Mouse (Mus musculus) layer of hippocampus, adult 11-12 months (tissue): Measurements from ENCODE around the gene Atg2a.

Experiments
- DNase-seq: peaks from one replicate; pipeline ENCODE4 v3.0.0; 2022; ENCODE audit warnings: low spot score

The Atg2a gene

DNA sequence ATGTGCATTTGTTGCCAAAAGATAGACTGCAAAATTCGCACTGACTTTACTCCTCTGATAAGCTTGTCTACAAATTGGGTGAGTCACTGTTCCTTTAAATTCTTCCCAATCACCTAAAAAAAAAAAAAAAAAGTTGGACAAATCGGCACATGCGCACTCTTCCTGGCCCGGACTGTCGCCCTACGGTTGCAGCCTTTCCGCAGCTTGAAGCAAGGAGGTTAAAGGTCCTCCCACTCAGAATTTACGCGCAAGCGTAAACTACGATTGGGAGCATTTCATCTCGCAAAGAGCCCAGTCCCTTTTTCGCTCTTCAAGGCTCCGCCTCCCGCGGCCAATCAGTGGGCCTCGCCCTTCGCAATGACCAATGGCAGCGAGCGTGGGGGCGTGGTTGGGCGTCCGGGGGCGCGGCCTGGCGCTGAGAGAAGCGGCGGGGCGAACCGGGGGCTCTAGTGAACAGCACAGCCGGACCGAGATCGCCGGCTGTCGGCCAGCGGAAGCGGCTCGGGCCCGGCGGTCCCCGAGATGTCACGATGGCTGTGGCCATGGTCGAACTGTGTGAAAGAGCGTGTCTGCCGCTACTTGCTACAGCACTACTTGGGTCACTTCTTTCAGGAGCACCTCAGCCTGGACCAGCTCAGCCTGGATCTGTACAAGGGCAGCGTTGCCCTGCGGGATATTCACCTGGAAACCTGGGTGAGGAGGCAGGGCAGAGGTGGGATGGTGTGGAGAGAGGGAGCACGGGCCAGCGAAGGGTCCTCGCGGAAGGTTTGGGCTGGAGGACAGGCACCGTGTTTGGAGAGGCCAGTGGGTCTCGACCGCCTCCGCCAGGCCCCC is at the start of gene Atg2a:
Gene Atg2a, plus strand, starts transcription at position 395 of the 834 bp plus-strand sequence.
- DNase-seq = peak; percentile 98

DNA sequence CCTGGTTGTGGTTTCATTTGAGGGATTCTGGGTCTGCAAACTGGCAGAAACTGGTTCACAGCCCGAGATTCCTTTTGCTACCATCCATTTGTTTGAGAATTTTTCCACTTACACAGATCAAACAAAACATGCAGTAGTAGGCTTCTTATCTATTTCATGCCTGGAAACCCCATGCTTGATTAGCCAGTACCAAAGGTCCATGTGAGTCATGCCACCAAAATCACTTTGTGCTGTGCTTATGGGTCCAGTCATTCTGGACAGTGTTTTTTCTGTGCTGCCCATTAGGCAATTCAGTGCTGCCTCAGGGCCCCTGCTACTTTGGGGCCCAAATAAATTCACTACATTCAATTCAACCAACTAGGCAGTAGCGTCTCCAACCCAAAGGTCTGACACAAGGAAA is 37.2 kb upstream of the Atg2a start:
- DNase-seq = no peak

DNA sequence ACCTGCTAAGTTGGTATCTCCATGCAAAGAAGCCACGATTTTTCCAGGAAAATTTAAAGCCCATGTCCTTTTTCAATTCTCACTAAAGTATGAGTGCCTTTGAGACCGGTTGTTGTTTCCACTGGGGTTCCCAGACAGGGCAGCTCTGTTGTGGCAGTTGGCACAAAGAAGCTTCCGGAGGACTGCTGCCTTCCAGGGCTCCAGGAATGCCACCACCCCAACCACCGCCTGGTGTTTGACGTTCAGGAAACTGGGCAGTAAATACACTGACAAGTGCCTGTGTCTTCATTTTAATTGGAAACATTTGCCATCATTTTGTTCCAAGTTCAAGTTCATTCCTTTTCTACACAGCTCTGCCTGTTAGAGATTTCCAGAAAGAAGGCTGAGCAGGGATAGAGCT is 34.8 kb upstream of the Atg2a start:
- DNase-seq = no peak

DNA sequence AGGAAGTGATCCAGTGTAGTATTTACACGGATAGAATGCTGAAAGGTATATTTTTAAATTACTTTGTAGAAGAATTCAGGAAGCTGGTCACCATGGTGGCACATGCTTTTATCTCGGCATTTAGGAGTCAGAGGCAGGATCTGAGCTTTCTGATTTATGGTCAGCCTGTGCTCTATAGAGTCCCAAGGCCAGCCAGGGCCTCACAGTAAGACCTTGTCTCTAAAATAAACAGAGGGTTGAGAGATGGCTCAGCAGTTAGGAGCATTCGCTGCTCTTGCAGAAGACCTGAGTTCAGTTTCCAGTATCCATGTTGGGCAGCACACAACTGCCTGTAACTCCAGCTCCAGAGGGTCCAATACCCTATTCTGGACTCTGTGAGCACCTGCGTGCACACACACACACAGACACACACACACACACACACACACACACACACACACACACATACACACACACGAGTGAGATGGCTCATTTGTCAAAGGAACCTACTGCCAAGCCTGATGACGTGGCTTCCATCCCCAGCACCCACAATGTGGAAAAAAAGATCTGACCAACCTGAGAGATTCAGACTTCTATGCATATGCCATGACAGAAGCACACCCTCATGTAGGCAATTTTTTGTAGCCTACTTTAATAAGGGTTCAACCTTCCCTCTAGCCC is 25.3 kb upstream of the Atg2a start:
- no peak for DNase-seq

DNA sequence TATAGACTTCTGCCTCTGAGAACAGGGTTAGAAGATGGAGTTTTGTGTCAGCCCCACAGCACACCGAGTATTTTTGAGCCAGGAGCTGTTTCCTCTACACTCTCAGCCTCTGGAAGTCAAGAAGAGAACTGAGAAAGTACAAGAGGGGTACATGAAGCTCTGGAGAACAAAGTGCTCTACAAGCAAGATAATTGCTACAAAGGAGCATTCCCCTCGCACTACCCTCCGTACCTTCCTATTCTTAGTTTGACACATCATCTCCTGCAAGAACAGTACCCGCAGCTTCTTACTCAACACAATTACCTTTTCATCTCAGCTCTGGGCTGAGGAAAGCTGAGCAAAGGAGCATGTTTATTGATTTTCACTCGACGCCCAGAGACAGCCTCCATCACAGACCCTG is 22.9 kb upstream of the Atg2a start:
- DNase-seq = no peak

DNA sequence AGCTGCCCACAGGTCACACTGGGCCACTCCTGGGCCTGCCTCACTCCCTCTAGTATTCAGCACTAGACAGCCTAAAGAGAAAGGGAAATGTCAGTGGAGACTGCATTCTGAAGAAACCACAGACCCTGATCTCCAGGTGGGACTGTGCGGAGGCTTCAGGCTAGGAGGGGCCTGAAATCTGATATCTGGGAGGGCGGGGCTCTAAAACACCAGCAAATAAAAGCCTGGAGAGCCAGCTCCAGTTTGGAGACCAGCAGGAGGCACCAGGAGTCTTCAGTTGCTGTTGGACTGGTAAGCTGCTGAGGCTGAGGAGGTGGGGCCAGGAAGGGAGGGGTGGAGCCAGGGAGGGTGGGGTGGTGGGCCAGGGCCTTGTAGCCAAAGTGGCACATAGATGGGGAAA is 15.3 kb upstream of the Atg2a start, which contains the start of gene Gpha2:
Gene Gpha2, plus strand, starts transcription at position 246 of the 400 bp plus-strand sequence.
- DNase-seq = no peak

DNA sequence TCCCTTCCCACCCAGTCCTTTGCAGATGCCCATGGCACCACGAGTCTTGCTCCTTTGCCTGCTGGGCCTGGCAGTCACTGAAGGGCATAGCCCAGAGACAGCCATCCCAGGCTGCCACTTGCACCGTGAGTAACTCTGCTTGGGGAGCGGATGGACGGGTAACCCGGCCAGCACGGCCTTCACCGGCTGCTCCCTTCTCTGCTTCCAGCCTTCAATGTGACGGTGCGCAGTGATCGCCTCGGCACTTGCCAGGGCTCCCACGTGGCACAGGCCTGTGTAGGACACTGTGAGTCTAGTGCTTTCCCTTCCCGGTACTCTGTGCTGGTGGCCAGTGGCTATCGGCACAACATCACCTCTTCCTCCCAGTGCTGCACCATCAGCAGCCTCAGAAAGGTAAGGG is 14.7 kb upstream of the Atg2a start:
- DNase-seq = no peak

DNA sequence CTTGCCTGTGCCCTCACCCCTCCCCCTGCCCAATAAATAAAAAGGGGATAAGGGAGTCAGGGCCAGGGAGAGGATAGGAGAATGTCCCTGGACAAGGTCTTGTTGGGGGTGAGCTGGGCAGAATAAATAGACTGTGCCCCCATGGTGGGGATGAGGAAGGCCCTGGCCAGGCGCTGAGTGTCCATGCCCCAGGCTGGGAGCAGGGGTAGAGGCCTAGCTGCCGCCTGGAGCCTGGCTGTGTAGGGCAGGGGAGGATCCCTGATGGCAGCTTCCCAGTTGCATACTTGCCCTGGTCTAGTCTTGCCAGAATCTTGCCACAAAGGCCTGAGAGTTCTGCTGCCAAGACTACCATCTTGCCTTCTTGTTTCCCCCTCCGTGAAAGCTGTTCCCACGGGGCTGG is 13.6 kb upstream of the Atg2a start:
- DNase-seq = no peak

DNA sequence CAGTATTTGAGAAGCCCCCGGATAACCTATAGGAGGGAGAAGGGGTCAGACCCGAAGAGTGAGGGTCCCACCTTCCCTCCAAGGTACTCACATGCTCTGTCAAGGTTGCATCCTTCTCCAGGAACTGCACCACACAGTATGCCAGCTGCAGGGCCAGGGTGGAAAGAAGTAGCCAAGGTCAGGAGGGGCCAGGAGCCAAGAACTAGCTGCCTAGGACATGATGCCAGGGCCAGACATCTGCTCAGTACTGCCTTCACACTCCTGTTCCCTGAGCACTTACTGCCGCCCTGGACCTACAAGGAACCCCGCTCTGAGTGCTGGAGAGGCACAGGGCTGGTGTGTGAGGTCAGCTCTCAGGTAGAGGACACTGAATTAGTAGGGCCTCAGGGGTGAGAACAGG is 11.1 kb upstream of the Atg2a start:
- no peak for DNase-seq

DNA sequence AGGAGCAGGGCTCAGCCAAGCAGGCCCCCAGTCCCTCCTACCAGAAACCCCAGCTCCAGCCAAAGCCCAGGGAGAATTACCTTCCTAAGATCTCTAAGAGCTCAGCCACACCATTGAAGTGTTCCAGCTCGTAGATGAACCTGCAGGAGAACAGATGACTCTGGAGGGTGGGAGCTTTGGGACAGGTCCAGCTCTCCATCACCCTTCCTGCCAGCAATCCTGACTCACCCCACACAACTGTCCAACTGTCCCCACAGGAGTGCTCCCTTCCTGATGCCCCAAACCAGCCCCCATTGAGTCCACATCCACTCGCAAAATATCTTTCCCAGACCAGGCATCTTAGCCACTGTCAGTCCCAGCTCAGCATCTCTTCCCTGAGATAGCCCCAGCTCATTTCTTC is 10.4 kb upstream of the Atg2a start:
- no peak for DNase-seq

DNA sequence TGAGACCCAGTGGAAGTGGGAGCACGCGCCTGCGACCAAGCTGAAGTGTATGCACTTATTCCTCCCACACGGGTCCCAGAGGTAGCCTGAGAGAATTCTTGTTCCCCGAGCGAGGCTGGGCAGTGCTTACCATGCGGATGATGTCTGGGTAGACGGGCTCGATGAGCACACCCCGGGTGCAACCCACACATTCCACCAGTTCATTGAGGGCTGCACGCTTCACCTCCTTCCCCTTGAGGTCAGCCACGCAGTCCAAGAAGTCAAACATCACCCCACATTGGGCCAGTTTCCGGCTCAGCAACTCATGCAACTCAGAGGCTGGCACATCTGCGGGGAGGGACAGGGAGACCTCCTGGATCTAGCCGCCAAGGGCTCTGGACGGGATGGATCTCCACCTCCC is 7.8 kb upstream of the Atg2a start:
- DNase-seq = no peak

DNA sequence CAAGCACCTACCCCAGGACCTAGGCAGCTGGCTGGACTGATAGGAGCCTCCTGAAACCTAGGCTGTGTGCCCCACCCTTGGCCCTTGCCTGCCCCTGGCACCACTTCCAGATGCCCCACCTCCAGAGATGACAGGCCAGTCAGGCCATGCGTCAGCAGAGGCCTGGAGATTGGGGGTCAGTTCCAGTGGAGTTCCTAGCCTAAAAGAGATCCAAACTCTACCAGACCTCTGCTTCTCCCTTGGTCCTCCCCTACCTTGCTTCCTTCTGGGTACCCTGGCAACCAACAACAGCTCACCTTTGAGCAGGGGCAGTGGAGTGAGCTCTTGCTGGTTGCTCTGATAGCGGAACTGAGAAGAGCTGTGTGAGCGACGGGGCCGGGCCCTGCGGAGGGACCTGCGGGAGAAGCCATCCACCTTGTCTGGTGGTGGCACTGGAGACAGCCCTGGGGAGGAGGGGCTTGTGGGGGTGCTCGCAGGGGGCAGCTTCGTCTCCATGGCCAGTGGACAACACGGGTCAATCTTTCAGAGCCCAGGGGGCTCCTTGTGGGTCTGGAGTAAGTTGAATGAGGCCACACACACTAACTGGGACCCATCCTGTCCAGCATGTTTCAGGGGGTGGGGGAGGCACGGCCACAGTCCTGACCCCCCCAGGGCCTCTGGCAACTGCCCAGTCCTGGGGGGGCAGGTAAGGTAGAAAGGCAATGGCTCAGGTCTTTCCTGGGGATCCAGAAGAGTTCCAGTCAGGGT is 7.0 kb upstream of the Atg2a start:
- DNase-seq = no peak

DNA sequence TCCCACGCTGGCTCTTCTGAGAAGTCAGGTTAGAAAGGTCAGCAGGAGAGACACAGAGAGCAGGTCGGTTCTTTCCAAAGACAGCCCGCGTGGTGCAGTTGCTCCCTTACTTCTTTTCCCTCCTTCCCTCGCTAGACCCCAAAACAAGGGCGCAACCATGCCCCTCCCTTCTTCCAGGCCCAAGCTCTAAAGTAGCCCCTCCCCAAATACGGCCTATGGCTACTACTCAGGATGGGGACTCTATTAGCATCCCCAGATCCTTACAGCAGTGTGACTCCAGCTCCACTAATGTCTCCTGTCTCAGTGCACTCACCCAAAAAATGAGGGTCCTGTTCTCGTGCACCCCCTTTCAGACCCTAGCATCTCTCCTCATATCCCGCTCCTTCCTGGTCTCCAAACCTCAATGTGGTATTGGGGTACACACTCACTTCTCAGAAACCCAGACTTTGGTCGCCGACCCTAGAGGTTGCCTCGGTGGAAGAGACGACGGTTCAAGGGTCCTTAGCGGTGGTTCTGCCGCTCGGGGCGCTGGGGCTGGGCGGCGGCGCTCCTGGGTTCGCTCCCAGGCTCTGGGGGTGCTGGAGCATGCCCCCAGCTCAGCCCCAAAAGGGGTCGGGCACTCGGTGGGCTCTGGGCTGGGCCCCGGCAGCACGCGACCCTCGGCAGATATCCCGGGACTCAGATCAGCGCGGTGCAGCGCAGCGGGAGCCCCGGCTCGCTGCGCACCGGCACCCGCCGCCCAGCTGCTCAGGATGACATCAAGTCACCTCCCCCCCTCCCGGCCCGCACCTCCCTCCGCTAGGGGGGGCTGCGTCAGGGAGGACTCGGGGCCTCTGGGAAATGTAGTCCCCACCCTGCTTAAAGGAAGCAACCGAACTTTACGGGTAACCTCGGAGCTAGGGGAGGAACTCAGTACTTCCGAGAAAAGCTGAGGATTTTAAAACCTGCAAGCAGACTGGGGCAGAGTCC is 6.1 kb upstream of the Atg2a start, which contains the start of gene Ppp2r5b:
Gene Ppp2r5b, minus strand, starts transcription at position 789 of the 969 bp plus-strand sequence.
- peak; percentile 96 for DNase-seq

DNA sequence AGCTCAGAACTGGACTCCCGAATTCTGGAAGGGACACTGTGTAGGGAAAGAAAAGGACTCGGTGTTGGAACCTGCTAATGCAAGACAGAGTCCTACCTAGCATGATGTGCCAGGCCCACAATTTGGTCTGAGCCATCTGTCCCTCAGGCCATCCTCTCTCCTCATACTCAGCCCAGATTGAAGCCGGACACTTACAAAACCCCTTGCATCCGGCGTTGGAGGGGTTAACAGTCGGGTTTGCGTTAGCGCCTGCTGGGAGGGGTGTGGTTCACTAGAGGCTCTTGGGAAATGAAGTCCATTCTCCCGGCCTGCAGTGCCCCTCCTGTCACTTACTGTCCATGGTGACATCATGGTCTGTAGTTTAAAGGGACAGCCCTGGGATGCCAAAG is 5.4 kb upstream of the Atg2a start:
- DNase-seq = peak; percentile 94

DNA sequence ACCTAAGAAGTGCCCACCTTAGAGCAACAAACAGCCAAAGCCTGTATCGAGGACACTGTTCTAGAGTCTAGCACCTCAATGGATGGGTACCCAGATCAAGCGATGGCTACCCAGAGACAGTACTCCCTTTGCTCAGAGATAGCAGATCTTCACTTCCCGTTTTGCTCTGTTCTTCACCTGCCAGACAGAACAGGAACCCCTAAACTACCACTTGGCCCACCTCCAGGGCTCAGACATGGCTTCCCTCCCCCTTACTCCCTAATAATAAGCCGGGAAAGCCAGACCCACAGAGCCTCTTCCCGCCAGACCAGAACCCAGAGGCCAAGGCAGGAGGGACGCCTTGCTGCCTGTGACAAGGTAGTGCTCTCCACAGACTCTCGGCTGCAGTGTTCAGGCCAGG is 4.6 kb upstream of the Atg2a start:
- DNase-seq = no peak

DNA sequence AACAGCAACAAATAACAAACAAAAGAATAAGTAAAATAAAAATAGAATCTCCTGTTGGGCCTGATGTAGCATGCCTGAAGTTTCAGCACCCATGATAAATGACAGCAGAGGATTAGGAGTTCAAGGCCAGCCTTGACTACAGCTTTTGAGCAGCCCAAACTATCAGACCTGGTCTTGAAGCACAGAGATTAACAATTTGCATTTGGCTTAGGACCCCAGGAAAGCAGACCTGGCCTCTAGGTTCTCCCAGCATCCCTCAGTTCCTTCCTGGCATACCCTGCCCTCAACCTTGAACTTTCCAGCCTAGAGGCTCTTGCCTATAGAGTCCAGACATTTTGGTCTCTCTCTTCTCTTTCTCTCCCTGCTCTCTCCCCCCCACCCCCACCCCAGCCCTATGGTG is 2.7 kb upstream of the Atg2a start:
- no peak for DNase-seq

DNA sequence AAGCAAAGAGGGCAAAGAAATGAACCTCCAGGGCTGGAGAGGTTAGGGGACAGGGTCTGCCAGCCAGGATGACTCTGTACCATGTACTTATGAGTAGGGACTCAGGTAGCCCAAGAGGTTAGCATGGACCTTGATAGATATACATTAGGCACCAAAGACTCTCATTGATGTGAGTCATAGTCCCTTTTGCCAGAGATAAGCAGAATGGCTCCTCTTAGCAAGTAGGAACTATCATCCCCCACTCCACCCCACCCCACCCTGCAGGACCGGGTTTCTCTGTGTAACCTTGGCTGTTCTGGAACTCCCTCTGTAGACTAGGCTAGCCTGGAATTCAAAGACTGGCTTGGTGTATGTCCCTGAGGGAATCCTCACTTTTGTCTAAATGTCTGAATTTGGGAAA is 1.3 kb upstream of the Atg2a start:
- no peak for DNase-seq

DNA sequence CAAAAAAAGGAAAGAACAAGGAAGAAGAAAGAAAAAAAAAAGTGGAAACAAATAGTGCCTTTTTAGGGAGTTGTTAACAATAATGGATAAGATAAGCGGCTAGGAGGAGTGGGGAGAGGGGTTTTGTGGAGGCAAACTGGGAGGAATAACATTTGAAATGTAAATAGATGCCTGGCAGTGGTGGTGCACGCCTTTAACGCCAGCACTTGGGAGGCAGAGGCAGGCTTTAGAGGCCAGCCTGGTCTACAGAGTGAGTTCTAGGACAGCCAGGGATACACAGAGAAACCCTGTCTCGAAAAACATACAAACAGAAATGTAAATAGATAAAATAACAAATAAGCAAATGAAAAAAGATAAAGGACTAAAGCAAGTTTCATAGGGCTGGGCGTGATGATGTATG is 743 bp upstream of the Atg2a start:
- no peak for DNase-seq

DNA sequence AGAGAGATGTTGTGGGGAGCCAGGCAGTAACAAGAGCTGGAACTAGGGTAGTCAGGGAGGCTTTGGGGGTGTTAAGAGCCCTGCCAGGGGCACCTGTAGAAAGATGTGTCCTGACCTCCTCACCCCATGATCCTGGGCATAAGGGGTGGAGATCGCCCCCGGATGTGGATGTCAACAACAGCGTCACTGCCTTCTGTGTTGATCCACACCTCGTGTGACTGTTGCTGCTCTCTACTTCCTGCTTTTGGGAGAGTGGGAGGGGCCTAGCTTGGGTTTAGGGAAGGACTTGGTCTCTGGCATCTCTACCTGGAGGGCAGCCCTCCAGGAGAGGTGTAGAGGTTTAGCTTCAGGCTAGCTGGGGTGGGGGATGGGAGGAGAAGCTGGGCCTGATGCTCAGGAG is 813 bp downstream of the Atg2a start:
- peak; percentile 46 for DNase-seq

DNA sequence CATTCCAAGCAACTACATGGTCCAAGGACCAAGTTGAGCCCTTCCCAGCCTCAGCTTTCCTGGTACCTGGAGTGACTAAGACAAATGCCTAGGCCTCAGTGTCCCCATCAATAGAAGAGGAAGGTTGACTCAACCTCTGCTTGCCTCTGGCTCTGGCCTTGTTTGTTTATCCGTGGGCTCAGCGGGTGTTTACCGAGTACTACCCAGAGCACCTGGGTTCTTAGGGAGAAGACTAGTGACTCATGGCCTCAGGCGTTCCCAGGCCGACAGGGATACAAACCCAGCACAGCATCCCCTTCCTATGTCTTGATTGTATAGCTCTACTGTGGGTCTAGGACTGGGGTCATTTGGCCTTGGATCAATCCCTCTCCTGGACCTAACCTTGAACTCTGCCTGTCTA is 1.8 kb downstream of the Atg2a start:
- DNase-seq = no peak

DNA sequence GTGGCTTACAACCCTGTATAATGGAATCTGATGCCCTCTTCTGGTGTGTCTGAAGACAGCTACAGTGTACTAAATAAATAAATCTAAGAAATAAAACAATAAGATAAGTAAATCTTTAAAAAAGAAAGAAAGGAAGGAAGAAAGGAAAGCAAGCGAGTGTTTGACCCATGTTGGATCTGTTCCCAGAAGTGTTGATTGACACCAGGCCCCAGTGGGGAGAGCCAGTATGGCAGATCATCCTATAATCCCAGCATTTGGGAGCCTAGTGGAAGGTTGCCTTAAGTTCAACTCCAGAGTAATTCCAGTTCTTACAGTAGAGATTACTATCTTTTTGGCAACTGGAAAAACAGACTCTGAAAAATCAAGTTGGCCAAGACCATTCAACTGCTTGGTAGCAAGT is 4.3 kb downstream of the Atg2a start:
- DNase-seq = no peak
